Mouse (Mus musculus): Measurements from ENCODE around the gene Prkag2.
"Not testable (repeated sequence)": the region's sequence is repeated elsewhere in the genome, so short reads cannot be mapped to it uniquely, and the experiment has no call there.

The Prkag2 gene

DNA sequence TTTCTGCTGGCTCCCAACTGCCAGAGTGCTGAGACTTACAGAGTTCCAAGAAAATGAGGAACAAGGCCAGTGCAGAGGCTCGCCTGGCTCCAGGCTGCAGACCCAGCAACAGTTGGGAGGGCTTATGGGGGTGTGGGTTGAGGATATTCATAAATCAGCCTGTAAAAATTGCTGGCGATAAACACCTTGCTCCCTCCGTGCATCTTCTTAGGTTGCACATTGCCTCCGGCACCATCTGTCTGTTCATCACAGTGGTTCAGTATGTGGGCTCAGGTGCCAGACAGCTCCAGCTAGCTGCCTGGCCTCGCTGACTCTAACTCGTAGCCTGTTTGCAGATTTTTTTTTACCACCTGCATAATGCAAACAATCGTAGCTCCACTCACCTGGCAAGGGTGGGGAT, 13.4 kb downstream of the Prkag2 start:
- no peak for DNase-seq (ENCODE audit: low read depth, low spot score)

DNA sequence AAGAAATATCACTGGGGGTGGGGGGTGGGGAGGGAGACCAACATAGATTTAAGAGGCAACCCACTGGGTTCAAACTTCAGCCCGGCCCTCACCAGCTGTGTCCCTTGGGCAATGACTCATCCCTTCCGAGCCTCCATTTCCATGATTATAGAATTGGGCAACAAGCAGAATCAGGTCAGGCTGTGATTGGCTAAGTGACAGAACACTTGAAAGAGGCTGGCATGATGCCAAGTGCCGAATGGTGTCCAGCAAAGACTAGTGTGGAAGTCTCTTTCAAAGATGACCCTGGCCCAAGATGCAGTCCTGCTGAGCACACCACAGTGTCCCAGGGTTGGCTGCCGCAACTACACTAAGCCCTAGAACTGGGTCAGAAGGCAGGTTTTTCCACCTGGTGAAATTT, 14.2 kb downstream of the Prkag2 start:
- DNase-seq (ENCODE audit: low read depth, low spot score) = peak; percentile 67

DNA sequence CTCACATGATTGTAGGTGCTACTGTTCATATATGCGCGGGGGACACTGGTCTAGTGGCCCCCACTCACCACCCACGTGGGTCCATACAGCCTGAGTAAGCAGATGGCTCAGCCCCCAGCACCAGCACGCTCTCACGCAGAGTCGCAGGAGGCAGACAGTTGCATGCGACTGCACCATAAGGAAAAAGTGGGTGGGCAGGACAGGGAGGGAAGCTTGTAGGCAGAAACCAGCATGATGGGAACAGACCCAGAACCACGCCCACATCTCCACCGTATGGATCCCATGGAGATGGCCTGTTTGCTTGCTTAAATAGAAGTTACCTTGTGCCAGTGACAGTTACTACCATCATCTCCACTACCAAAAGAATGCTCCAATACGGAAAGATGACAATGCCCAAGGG, 15.3 kb downstream of the Prkag2 start:
- DNase-seq (ENCODE audit: low read depth, low spot score) = no peak

DNA sequence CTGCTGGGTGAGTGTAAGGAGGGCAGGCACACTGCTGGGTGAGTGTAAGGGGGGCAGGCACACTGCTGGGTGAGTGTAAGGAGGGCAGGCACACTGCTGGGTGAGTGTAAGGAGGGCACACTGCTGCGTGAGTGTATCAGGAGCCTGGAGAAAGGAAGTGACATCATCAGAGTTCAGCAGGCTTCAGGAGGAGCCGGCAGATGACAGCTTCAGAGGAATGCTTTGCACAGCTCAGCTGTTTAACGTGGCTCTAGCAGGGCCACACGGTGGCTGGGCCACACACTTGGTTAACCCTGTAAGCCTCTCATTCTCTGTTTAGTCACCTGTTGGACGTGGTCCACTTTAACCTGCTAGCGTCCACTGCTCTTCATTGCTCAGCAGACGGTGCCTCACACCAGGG, 16.6 kb downstream of the Prkag2 start:
- DNase-seq (ENCODE audit: low read depth, low spot score) = no peak

DNA sequence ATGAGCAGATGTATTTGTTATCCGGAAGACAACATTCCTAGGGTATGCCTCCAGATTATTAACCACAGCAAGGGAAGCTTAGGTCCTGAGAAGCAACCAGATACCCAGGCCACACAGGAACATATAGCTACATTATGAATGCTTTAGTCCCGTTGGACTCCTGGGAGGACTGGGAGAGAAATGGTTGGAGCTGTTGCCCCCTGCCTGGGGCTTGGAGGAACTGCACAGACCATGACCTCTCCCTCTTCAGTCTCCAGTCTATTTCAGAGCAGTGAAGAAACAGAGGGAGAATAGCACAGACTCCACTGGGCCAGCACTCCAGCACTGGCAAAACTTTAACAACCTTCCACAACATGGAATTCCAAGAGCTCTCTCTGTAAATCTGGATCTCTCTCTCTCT, 17.9 kb downstream of the Prkag2 start:
- DNase-seq (ENCODE audit: low read depth, low spot score) = no peak

DNA sequence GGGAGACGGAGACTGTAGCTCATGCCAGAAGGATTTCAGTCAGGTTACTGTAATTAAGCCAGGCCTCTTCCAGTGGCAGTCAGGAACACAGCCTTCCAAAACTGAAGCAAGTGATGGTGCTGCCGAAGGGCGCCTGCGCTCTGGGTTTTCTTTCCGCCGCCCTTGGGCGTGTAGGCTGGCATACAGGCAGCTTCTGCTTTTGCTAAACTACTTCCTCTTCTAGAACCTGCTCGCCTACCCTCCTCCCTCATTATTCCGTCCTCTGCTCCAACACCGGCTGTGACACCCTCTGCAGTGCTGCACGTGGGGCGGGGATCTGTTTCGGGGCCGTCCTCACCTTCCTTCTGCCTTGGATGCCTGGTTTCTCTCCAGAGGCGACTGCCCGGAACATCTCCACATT, 18.9 kb downstream of the Prkag2 start:
- DNase-seq (ENCODE audit: low read depth, low spot score) = peak; percentile 50

DNA sequence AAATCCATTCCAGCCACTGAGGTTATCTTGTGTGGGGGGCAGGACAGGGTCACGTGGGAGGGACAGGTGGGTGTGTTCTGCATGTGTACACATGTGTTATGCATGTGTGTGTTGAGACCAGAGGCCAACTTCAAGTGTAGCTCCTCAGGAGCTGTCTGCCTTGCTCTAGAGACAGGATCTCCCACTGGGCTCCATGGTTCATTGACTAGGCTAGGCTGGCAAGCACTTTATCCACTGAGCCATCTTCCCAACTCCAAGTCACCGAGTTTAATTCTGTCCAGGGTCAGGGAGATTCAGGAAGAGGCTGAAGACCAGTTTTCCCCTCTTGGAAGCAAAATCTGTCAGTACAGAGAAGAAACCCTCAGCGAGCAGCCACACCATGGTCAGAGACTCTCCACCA, 19.4 kb downstream of the Prkag2 start:
- DNase-seq (ENCODE audit: low read depth, low spot score) = no peak

DNA sequence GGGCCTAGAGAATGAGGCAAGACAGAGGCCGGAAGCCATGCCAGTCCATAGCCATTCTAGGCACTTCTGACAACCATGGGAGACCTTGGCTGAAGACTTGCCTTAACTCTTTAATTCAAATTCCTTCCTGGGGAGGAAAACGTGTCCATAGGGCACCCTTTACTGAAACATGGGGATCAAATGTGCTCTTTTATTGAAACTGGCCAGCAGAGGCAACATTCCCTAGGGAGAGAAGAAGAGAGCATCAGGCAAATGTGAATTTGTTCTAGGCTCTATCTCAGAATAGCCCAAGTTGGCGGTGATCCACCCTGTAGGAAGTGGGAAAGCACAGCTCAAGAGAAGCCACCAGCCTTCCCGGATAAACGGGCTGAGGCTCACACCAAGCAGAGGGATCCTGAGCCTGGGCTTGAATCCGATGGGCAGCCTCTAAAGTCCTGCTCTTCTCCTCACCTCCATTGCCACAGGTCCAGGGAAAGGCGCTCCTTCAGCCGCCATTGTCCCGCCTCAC, 19.9 kb downstream of the Prkag2 start:
- no peak for DNase-seq (ENCODE audit: low read depth, low spot score)

DNA sequence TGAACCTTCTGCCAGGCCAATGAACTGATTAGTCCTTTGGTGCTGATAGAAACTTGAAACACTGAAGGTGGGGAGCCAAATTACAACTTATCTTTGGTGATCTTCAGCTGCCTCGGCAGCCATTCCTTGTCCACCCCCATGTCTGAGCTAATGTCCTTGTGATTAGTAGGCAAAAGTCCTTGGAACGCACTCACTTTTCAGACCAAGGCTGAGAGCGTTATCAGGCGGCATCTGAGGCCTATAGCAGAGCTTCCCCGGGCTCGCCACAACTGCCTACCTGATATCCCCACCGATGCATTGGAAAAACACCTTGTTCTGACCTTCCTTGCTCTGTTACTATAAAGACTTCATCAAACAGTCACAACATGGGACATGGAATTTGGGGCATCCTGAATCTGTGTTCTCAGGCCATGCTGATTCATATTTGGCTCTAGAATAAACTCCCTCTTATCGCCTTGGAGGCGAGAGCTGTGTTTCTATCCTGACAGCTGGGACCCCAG, 20.6 kb downstream of the Prkag2 start:
- no peak for DNase-seq (ENCODE audit: low read depth, low spot score)

DNA sequence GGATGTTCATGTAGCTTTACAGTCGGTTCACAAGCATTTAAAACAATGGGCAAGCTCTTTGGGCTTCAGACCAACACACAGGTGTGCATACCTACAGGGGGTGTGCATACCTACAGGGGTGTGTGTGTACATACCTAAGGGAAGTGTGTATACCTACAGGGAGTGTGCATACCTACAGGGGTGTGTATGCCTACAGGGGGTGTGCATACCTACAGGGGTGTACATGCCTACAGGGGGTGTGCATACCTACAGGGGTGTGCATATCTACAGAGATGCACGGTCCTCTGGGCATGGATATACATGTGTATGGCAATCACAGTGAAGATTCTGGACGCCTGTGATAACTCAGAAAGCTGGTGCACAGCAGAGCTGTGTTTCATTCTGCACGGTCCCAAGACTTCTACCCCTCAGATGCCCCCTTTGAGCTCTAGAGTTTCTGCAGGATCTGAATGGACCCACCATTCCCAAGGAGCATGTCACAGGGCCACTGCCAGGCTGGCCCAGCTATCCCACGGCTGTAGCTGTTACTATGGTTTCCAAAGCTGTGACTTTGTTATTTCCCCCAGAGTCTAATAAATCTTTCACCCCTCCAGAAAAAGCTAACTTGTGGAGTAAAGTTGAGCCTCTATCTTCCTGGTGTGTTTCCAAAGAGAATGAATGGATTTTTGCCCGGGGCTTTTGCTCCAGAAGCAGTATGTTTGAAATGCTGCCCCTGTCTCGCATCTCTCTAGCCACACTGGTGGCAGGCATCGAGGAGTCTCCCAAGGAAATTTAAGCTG, 22.4 kb downstream of the Prkag2 start:
- DNase-seq (ENCODE audit: low read depth, low spot score) = no peak

DNA sequence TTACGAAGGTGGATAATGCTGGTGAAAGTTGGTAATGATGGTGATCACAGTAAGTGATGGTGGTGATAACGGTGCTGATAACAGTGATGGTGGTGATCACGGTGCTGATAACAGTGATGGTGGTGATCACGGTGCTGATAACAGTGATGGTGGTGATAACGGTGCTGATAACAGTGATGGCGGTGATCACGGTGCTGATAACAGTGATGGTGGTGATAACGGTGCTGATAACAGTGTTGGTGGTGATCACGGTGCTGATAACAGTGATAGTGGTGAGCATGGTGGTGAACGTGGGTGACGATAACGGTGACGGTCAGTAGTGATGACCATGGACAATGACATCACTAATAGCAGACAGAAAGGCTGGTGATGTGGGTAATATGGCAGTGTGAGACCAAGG, 23.2 kb downstream of the Prkag2 start:
- DNase-seq (ENCODE audit: low read depth, low spot score) = not testable (repeated sequence)

DNA sequence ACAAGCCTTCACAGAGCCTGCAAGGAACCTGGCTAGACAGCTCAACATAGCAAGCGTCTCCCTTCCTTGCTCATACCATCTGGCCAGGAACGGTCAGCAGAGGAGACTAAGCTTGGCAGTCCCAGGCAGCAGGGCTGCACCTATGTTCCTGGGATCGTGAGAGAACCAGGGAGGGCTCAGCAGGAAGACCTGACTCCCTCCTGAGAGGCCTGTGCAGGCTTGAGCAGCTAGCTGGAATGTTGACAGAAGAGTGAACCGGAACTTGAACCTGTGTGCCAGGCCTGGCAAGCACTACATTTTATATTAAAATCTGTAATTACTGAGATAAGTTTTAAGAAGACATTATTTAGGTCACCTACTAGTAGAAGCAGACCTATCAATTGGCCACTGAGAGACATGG, 24.8 kb downstream of the Prkag2 start:
- DNase-seq (ENCODE audit: low read depth, low spot score) = no peak

DNA sequence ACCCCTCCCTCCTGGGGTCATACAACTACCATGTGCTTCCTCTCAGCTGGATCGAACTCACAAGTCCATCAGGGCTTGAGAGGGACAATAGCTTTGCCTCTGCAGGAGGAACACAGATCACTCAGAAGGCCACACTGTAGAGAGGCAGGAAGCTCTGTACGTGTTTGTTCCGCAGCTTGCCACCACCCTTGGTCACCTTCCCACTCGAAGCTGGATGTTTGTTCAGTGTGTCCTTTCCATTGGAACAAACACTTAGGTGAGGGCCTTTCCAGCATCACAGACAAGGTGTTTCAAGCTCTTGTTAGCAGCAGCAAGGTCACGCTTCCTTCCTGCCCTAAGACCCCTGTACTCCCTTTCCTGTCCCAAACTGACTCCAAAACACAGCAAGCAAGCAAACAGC, 30.6 kb downstream of the Prkag2 start:
- no peak for DNase-seq (ENCODE audit: low read depth, low spot score)

DNA sequence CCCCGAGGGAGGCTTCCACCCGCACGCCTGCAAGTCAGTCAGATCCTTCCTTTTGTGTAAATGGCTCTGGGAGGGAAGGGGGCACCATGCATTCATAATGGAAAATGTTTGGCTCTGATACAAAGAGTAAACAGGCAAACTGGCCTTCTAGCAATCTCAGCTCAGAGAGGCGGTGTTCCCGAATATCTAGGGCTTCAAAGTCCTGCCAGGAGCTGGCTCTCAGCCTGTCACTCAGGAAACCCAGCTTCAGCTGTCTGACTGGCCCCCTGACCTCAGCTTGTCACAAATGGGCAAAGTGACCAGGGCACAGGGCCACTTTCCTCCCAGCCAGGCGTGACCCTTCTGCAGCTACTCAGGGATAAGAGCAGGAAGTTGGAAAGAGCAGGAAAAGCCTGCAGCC, 33.3 kb downstream of the Prkag2 start:
- peak; percentile 42 for DNase-seq (ENCODE audit: low read depth, low spot score)

DNA sequence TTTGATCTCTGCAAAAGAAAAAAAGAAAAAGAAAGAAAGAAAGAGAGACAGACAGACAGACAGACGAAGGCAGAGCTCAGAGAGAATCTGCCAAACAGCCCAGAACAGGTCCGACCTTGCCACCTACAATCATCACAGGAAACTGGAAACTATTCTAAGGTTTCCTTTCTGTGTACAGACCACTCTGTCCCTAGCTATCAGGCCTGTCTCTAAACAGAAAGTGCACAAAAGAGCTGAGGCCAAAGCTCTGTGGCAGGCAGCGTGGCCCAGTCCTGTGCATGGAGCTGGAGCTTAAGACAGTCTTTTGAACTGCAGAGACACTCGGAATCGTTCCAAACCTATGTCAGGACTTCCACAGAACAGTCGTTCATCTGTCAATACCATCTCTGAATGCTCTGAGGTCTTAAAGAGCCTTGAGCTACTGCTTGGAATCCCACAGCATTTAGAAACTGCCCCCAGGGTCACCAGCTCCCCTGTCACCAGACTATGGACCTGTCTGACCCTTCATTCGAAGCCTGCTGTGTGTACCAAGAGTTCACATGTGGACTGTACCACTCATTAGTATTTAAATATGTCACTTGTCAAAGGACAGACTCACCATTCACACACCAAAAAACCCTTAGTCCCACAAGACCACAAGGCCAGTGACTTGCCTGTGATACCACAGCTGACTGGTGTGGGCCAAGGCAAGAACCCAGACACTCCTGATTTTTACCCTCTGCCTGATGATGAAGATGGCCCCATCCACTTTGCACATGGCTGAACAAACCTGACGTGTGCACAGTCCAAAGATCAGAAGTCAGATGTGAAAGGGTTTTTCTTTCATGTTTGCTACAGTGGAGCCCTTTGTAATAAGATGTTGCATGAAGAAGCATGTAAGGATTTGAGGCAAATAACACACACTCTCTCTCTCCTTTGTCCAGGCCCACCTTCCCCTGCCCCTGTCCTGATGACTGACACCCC, 35.9 kb downstream of the Prkag2 start:
- DNase-seq (ENCODE audit: low read depth, low spot score) = no peak

DNA sequence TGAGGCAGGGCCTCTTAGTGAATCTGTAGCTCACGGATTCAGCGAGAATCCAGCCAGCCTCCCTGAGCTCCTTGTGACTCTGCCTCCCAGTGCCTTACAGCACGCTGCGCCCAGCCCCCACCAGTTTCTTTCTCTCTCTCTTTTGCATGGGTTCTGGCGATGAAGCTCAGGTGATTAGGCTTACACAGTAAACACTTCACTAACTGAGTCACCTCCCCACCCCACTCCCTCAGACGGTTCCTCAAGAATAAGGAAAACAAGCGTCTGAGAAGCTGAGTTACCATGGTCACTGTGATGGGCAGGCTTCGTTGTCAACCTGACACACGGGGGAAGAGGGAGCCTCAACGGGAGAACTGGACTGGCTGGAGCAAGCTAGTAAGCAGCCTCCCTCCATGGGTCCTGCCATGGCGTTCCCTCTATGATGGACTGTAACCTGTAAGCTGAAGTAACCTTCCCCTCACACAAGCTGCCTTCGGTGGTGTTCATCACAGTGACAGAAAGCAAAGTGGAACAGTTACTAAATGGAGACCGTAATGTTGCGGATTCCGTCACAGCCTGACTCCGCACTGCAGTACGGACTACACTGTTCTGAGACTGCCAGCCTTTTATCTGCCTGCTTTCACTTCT, 37.8 kb downstream of the Prkag2 start:
- DNase-seq (ENCODE audit: low read depth, low spot score) = no peak

DNA sequence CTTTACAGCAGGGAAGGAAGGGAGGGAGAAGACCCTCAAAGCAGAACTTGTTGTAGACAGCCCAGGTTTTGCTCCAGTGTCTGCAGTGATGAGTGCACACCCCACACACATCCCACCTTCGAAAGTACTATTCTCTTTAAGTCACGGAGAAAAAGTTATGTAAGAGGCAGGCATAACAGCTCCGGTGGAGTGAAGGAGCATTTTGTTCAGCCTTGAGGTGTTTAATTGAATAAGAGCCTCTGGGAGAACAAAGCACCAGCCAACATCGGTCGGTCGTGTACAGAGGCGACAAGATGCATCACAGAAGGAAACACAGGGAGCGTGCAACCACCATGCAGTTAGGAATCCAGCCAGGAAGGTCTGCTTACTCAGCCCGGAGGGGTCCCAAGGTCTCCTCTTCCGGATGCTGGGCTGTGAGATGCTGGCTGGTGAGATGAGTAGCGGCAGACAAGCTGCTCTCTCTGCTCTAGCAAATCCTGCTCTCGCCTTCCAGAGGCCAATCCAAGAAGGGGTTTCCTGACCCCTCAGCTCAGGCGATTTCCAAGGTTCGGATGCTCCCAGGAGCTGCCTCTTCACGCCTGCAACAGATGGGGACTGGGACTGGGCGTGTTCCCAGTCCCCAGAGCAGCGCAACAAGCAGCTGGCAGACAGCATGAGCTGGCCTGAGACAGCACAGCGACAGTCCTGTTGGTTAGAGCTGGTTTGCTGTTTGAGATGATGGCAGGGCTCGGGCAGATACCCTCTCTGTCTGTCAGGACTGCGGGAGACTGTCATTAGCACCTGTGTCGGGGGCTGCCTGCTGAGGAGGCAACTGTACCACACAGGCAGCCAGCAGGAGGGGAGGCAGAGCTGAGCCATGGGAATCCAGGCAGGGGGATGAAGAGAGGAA, 41.3 kb downstream of the Prkag2 start:
- no peak for DNase-seq (ENCODE audit: low read depth, low spot score)

DNA sequence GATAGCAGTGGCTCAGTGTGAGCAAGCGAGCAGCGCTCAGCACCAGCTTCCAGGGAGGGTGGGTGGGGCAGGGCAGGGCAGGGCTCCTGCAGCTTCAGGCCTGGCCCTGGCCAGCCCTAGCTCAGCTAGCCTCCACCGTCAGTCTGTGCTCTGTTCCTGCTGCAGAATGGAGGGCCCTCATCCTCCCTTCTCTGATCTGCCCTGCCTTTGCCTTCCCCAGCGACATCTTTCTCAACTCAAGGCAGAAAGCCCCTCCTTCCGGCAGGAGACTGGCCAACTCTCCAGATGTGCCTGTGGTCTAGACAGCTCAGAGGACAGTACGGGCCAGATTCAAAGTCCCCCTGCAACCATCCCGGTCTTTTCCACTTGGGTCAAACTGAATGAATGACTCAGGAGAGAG, 42.0 kb downstream of the Prkag2 start:
- DNase-seq (ENCODE audit: low read depth, low spot score) = no peak

DNA sequence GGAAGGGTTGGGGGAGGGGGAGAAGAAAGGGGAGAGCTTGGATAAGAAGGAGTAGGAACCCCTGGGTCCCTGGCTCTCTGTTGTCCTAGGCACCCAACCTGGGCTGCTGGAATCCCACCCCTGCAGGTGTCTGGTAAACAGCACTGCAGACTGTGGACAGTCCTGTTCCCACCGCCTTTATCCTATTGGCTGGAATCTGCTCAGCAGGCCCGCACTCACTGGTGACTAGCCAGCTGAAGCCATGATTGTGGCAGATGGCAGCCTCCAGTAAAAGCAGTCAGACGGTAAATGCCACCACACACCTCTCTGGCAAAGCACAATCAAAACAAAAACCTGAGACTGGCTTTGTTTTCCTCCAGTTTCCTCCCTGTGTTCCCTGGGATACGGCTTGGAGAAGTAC, 45.2 kb downstream of the Prkag2 start:
- DNase-seq (ENCODE audit: low read depth, low spot score) = no peak

DNA sequence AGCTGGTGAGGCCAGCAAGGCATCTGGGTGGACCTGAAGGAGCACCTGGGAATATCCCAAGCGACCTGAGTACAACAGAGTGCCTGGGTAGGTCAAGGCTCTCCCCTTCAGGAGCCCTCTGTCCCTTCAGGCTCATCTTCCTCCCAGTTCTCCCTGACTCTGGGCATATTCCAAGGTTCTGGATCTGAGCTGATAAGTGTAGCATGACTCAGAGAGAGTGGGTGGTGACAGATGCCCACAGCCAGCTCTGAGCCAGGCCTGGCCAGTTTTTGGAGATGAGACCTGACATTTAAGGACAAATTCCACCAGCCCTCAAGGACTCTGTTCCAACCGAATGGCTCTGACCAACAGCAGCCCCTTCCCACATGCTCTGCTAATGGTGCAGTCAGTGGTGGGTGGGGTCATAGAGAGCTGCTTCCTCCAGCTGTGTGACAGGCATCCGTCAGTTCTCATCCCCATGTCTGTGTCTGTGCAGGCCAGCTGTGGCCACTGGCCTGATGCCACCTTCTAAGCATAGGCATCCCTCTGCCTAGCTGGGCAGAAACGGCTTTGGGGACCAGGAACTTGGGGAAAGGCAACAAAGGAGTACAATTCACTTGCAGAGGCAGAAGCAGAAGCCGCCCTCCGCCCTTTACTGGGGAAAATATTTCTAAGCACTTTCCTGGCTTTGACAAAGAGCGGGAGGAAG, 46.3 kb downstream of the Prkag2 start:
- peak; percentile 17 for DNase-seq (ENCODE audit: low read depth, low spot score)

Measured in skeletal muscle tissue, adult 2 months (tissue).